Mouse (Mus musculus) kidney, postnatal 0 days (tissue): ENCODE results near the gene Atp1a3. TPM values are rescaled to one million over a fixed set of nuclear protein-coding genes. Genes with fewer than 3 reads are reported as not detected.

ENCODE experiments used
- ATAC-seq: fragments of 200-750 bp; cut with Nextera tagmentation; replicated peaks from 2 replicates; pipeline ENCODE4 v1.8.0; 2017; ENCODE audit warnings: low read depth, moderate number of reproducible peaks, moderate TSS enrichment, moderate library complexity; ENCODE audit not compliant: low FRiP score
- DNase-seq: peaks from one replicate; pipeline ENCODE4 v3.0.0-alpha.2; 2016; ENCODE audit warnings: low spot score
- H3K27ac ChIP-seq: fragments of 300-500 bp; sonication (generic); 2 replicates; pipeline ENCODE4 v1.5.1; 2014; ENCODE audit warnings: mild to moderate bottlenecking
- H3K27me3 ChIP-seq: fragments of 300-500 bp; sonication (generic); 2 replicates; pipeline ENCODE4 v1.6.1; 2014; ENCODE audit warnings: low read length, mixed read lengths; ENCODE audit not compliant: insufficient read depth
- H3K36me3 ChIP-seq: fragments of 300-500 bp; sonication (generic); 2 replicates; pipeline ENCODE4 v1.6.1; 2014; ENCODE audit warnings: low read length, mixed read lengths; ENCODE audit not compliant: insufficient read depth
- H3K4me1 ChIP-seq: fragments of 300-500 bp; sonication (generic); replicated peaks from 2 replicates; pipeline ENCODE4 v1.6.1; 2014; ENCODE audit warnings: antibody characterized with exemption, low read length, mixed read lengths; ENCODE audit not compliant: insufficient read depth
- H3K4me2 ChIP-seq: fragments of 300-500 bp; sonication (generic); 2 replicates; pipeline ENCODE4 v1.6.1; 2014; ENCODE audit warnings: mild to moderate bottlenecking, low read length, moderate library complexity, mixed read lengths
- H3K4me3 ChIP-seq: fragments of 300-500 bp; sonication (generic); replicated peaks from 2 replicates; pipeline ENCODE4 v1.5.1; 2014; ENCODE audit warnings: low read depth, low read length
- H3K9ac ChIP-seq: fragments of 300-500 bp; sonication (generic); 2 replicates; pipeline ENCODE4 v1.6.1; 2014; ENCODE audit warnings: low read depth, low read length
- H3K9me3 ChIP-seq: fragments of 300-500 bp; sonication (generic); replicated peaks from 2 replicates; pipeline ENCODE4 v1.6.1; 2016; ENCODE audit warnings: low read length, inconsistent platforms, mixed read lengths
- CTCF ChIP-seq: IDR thresholded peaks from 2 replicates; pipeline ENCODE4 v1.5.1; 2016; ENCODE audit warnings: antibody characterized with exemption, low read depth, mild to moderate bottlenecking, moderate library complexity
- WGBS: fragments of 180-500 bp; shearing (Covaris S2); extraction: QIAGEN DNeasy Blood & Tissue Kit; methylation state at CpG from one replicate; pipeline ENCODE4 v1.1.7; 2014; 5-methylcytosine and 5-hydroxymethylcytosine counted together
- polyA plus RNA-seq: library from polyadenylated mRNA; unstranded; fragments of >200 nt; fragmentation: Nextera tagmentation; extraction: Ambion mirVana; gene quantifications from 2 replicates; pipeline ENCODE4 v1.2.1, GENCODE M21; 2015

The Atp1a3 gene
- polyA plus RNA-seq, 1 experiment from 2014 or later: 0.36 TPM

DNA sequence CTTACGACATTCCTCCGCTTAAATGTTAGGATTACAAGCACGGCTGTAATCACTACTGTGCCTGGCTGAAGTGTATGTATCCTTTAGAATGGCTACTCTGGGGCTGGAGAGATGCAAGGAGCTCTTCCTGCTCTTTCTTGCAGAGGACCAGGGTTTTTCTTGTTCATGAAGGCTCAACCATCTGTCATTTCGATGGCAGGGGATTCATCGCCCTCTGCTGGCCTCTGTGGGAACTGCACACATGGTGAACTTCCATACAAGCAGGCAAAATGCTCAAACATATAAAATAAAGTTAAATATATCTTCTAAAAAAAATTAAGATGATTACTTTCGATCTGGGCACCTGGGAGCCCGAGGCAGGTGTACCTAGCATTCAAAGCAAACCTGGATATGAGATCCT, 30.2 kb upstream of the Atp1a3 start:
- H3K27ac ChIP-seq: no peak overlapping the region
- no peak overlapping the region for H3K4me2 ChIP-seq
- no peak overlapping the region for H3K4me3 ChIP-seq
- peak; percentile 65 for DNase-seq
- no peaks in the 10 kb centered on the region for H3K27me3 ChIP-seq
- H3K9ac ChIP-seq: no peak overlapping the region
- no peak for ATAC-seq
- H3K9me3 ChIP-seq: no peaks in the 10 kb centered on the region
- peak; percentile 87 for TF ChIP-seq CTCF
- 57% methylated on average over 7 of the region's 7 CpGs for WGBS
- no peaks in the 10 kb centered on the region for H3K4me1 ChIP-seq
- H3K36me3 ChIP-seq: no peaks in the 10 kb centered on the region; the same call in 1 of the 2 replicates

DNA sequence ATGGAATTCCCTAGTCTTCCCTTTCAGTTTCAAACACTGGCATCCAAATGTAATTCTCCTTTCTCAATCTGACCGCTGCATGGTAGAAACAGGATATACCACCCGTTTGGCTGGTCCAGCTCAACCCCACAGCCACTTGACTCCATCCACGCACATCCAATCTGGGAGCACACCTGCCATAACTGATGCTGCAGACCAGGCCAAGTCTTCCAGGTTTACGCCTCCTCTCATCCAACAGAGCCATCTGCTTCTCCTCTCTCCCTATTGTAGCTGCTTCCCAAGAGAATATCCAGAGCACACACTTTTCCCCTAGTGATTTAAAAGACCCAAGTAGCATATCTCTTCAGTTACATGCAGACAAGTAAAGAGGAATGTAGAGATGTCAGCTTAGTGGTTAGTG, 29.0 kb upstream of the Atp1a3 start:
- Histone ChIP-seq H3K9ac (no peak overlapping the region), H3K36me3 (no peaks in the 10 kb centered on the region), H3K4me3 (no peak overlapping the region), H3K4me2 (no peak overlapping the region), H3K9me3 (no peaks in the 10 kb centered on the region), H3K27me3 (no peaks in the 10 kb centered on the region), H3K4me1 (no peaks in the 10 kb centered on the region), H3K27ac (no peak overlapping the region)
- 90% methylated on average over 4 of the region's 4 CpGs for WGBS
- DNase-seq (no peak), ATAC-seq (no peak)
- no peak for TF ChIP-seq CTCF

DNA sequence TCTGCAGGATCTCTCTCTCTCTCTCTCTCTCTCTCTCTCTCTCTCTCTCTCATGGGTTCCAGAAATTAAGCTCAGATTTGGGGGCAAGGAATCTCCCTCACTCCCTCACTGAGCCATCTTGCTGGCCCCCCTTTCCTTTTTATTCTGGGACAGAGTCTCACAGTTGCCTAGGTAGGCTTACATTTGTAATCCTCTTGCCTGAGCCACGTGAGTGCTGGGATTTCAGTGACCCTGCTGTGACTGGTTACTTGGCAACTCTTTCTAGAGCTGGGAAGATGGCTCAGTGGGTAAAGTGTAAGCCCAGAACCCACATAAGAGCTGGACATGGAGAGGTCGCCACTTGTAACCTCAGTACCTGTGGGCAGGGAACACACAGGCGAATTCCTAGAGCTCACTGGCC, 25.8 kb upstream of the Atp1a3 start:
- no peaks in the 10 kb centered on the region for H3K9me3 ChIP-seq
- WGBS: 79% methylated on average over 3 of the region's 3 CpGs
- no peaks in the 10 kb centered on the region for H3K4me1 ChIP-seq
- 0 out of 2 replicates have a peak, but pooled peaks cover 5% of the 10 kb centered on the region for H3K36me3 ChIP-seq
- H3K4me3 ChIP-seq: no peak overlapping the region
- ATAC-seq (no peak), DNase-seq (no peak)
- no peak overlapping the region for H3K27ac ChIP-seq
- H3K4me2 ChIP-seq: no peak overlapping the region
- TF ChIP-seq CTCF: no peak
- no peaks in the 10 kb centered on the region for H3K27me3 ChIP-seq
- H3K9ac ChIP-seq: no peak overlapping the region

DNA sequence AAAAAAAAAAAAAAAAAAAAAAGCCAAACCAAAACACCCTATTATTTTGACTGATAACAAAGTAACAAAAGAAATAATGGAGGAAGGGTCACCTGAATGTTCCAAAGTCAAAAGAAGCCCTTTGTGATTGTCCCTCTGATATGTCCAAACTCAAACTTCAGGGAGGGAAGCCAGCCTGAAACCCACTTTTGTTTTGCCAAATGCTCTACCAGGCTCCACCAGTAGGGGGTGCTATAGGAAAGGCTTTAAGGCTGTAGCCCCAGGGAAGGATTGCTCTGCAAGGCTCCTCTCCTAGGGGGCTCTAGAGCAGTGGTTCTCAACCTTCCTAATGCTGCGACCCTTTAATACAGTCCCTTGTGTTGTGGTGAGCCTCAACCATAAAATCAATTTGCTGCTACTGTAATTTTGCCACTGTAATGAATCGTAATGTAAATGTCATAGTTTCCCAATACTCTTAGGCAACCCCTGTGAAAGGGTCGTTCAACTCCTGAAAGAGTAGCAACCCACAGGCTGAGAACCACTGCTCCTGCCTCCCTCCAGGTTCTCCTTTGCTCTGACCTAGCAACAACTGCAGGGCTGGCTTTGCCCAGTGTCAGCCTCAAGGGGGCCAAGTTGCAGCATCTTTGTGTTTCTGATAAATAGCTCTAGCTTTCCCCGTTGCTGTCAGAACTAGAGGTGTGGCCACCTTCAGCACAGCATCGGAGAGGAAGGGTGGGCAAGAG, 24.4 kb upstream of the Atp1a3 start:
- H3K4me2 ChIP-seq: no peak overlapping the region
- H3K4me1 ChIP-seq: no peaks in the 10 kb centered on the region
- WGBS: 42% methylated on average over 5 of the region's 5 CpGs
- H3K9me3 ChIP-seq: no peaks in the 10 kb centered on the region
- no peak overlapping the region for H3K27ac ChIP-seq
- no peak overlapping the region for H3K4me3 ChIP-seq
- DNase-seq (peak; percentile 84), ATAC-seq (no peak)
- H3K9ac ChIP-seq: no peak overlapping the region
- peak; percentile 84 for TF ChIP-seq CTCF
- H3K27me3 ChIP-seq: no peaks in the 10 kb centered on the region
- H3K36me3 ChIP-seq: 0 out of 2 replicates have a peak, but pooled peaks cover 5% of the 10 kb centered on the region

DNA sequence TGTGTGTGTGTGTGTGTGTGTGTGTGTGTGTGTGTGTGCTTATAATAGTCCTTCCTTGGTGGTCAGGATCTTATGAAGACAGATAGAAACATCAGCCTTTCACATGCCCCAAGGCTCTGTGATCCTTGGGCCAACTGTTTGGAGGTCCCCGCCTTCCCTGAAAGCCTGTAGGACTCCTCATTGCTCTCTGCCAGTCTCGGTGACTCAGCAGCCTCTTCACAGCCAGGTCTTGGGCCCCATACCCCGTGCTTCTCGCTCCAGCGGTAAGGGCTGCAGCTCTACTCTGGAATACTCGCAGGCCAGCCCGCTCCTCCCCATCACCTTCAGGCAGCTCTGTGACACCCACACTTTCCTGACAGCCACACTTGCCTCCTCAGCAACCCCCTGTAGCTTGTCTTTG, 20.7 kb upstream of the Atp1a3 start:
- no peak overlapping the region for H3K27ac ChIP-seq
- no peaks in the 10 kb centered on the region for H3K4me1 ChIP-seq
- no peaks in the 10 kb centered on the region for H3K27me3 ChIP-seq
- H3K9me3 ChIP-seq: no peaks in the 10 kb centered on the region
- H3K4me3 ChIP-seq: no peak overlapping the region
- no peak overlapping the region for H3K9ac ChIP-seq
- WGBS: 60% methylated on average over 7 of the region's 7 CpGs
- DNase-seq: no peak
- 0 out of 2 replicates have a peak, but pooled peaks cover 5% of the 10 kb centered on the region for H3K36me3 ChIP-seq
- no peak for TF ChIP-seq CTCF
- no peak overlapping the region for H3K4me2 ChIP-seq
- ATAC-seq: no peak

DNA sequence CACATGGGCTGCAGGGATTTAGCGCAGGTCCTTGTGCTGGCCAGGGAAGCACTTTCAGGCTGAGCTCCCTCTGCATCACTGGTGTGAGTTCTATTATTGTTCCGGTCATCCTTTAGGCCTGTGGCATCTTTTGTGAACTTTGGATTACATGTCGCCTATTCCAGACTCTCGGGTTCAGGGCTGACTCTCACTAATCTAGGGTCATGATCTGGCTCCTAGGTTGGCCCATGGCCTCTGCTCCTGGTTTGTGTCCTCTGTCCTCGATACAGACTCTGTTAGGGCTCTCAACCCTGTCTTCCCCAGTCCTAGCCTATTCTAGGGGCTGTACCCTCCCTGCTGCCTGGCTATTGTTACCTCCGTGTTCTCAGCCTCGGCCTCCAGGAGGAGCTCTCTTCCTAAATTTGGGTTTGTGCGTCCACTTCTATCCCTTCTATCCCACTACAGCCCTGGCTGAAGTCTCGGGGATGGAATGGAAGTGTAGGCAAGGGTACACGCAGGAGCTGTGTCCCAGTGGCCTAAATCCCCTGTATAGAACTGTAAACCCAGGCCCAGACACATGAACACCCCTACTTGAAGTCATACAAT, 20.2 kb upstream of the Atp1a3 start:
- DNase-seq: no peak
- no peaks in the 10 kb centered on the region for H3K4me1 ChIP-seq
- H3K4me2 ChIP-seq: no peak overlapping the region
- H3K27ac ChIP-seq: no peak overlapping the region
- 0 out of 2 replicates have a peak, but pooled peaks cover 5% of the 10 kb centered on the region for H3K36me3 ChIP-seq
- 67% methylated on average over 10 of the region's 10 CpGs for WGBS
- no peaks in the 10 kb centered on the region for H3K9me3 ChIP-seq
- no peaks in the 10 kb centered on the region for H3K27me3 ChIP-seq
- ATAC-seq: no peak
- peak; percentile 48 for TF ChIP-seq CTCF
- no peak overlapping the region for H3K4me3 ChIP-seq
- no peak overlapping the region for H3K9ac ChIP-seq
